Mouse (Mus musculus): ENCODE data around the gene Uba7. TPM values are rescaled to one million over a fixed set of nuclear protein-coding genes. Genes with fewer than 3 reads are reported as not detected.

Uba7 gene
- polyA plus RNA-seq, 1 experiment from 2014 or later: 5.6 TPM

DNA sequence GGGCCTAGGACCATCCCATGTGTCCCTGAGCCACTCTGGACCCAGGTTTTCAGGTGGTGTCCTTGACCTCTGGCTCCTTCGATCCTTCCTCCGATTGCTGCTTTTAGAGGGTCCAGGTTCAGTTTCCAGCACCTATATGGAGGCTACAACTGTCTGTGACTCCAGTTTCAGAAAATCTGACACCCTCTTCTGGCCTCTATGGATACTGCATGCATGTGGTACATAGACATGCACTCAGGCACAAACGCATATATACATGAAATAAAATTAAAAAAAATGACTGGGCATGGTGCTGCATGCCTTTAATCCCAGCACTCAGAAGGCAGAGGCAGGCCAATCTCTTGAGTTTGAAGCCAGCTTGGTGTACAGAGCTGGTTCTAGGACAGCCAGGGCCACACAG lies 52.6 kb downstream of the Uba7 start:
- WGBS: over 99% methylated on average over 3 of the region's 3 CpGs
- Histone ChIP-seq H3K4me2 (no peak overlapping the region), H3K4me3 (replicated peaks) (no peak overlapping the region), H3K27me3 (replicated peaks) (no peaks in the 10 kb centered on the region), H3K4me1 (no peaks in the 10 kb centered on the region), H3K9me3 (replicated peaks) (no peaks in the 10 kb centered on the region), H3K36me3 (peaks cover 48% of the 10 kb centered on the region), H3K9ac (replicated peaks) (no peak overlapping the region), H3K27ac (replicated peaks) (no peak overlapping the region)
- no peak for ATAC-seq (ENCODE audit: low FRiP score)

DNA sequence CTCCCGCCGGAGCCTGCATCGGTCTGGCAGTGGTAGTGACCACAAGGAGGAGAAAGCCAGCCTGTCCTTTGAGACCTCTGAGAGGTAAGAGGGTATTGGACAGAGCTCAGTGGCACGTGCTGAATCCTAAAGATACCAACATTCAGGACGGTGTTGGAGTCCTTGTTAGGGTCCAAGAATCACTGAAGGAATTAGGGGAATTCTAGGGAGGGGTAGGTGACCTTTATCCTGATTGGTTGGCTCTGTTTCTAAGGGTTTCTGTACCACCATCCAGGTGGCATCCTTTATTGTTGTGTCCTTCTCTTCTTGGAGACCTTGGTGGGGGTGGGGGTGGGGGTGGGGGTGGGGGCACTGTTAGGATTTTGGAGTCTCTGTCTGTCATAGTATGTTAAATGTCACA lies 56.8 kb downstream of the Uba7 start:
- Histone ChIP-seq H3K9me3 (replicated peaks) (no peaks in the 10 kb centered on the region), H3K36me3 (peaks cover 45% of the 10 kb centered on the region), H3K9ac (replicated peaks) (no peak overlapping the region), H3K4me3 (replicated peaks) (no peak overlapping the region), H3K4me1 (no peaks in the 10 kb centered on the region), H3K27me3 (replicated peaks) (no peaks in the 10 kb centered on the region), H3K4me2 (no peak overlapping the region), H3K27ac (replicated peaks) (no peak overlapping the region)
- WGBS: 90% methylated on average over 5 of the region's 5 CpGs
- no peak for ATAC-seq (ENCODE audit: low FRiP score)

Other genes starting within 250 kb of the Uba7 start
- 229 and 230 TPM in 2 replicates for gene Rbm5, start 204.5 kb upstream of the Uba7 start, polyA plus RNA-seq (2015; fragmentation: Nextera tagmentation; extraction: Ambion mirVana)
- 85.4 and 86.3 TPM in 2 replicates for gene Rbm6, start 102.3 kb upstream of the Uba7 start, polyA plus RNA-seq (2015; fragmentation: Nextera tagmentation; extraction: Ambion mirVana)
- 23.0 and 23.3 TPM in 2 replicates for gene Mon1a, start 87.4 kb upstream of the Uba7 start, polyA plus RNA-seq (2015; fragmentation: Nextera tagmentation; extraction: Ambion mirVana)
- gene Mst1r, start 68.6 kb upstream of the Uba7 start, polyA plus RNA-seq (2015; fragmentation: Nextera tagmentation; extraction: Ambion mirVana): 3.4 and 4.3 TPM in 2 replicates
- not detected in 2 replicates for gene Actl11, start 47.0 kb upstream of the Uba7 start, polyA plus RNA-seq (2015; fragmentation: Nextera tagmentation; extraction: Ambion mirVana)
- 43.3 and 49.1 TPM in 2 replicates for gene Camkv, start 39.8 kb upstream of the Uba7 start, polyA plus RNA-seq (2015; fragmentation: Nextera tagmentation; extraction: Ambion mirVana)
- gene Traip, start 25.4 kb upstream of the Uba7 start, polyA plus RNA-seq (2015; fragmentation: Nextera tagmentation; extraction: Ambion mirVana): 6.1 and 10.2 TPM in 2 replicates
- 1.2 and 3.1 TPM in 2 replicates for gene Gm20661, start 7.6 kb downstream of the Uba7 start, polyA plus RNA-seq (2015; fragmentation: Nextera tagmentation; extraction: Ambion mirVana)
- gene Inka1, start 10.4 kb downstream of the Uba7 start, polyA plus RNA-seq (2015; fragmentation: Nextera tagmentation; extraction: Ambion mirVana): 21.0 and 30.4 TPM in 2 replicates
- gene Cdhr4, start 17.0 kb downstream of the Uba7 start, polyA plus RNA-seq (2015; fragmentation: Nextera tagmentation; extraction: Ambion mirVana): 1.5 and 3.5 TPM in 2 replicates
- gene Gm20662, start 20.8 kb downstream of the Uba7 start, polyA plus RNA-seq (2015; fragmentation: Nextera tagmentation; extraction: Ambion mirVana): 0.59 and 1.1 TPM in 2 replicates
- gene Ip6k1, start 27.0 kb downstream of the Uba7 start, polyA plus RNA-seq (2015; fragmentation: Nextera tagmentation; extraction: Ambion mirVana): 88.6 and 99.1 TPM in 2 replicates
- 22.0 and 28.9 TPM in 2 replicates for gene Gmppb, start 73.7 kb downstream of the Uba7 start, polyA plus RNA-seq (2015; fragmentation: Nextera tagmentation; extraction: Ambion mirVana)
- gene Amigo3, start 77.7 kb downstream of the Uba7 start, polyA plus RNA-seq (2015; fragmentation: Nextera tagmentation; extraction: Ambion mirVana): 2.2 and 2.8 TPM in 2 replicates
- 0.50 TPM in 1 of 2 replicates, not detected in the other for gene Mst1, start 104.9 kb downstream of the Uba7 start, polyA plus RNA-seq (2015; fragmentation: Nextera tagmentation; extraction: Ambion mirVana)
- 44.3 and 51.6 TPM in 2 replicates for gene Rnf123, start 107.8 kb downstream of the Uba7 start, polyA plus RNA-seq (2015; fragmentation: Nextera tagmentation; extraction: Ambion mirVana)
- 52.3 and 53.5 TPM in 2 replicates for gene Apeh, start 119.1 kb downstream of the Uba7 start, polyA plus RNA-seq (2015; fragmentation: Nextera tagmentation; extraction: Ambion mirVana)
- gene Bsn, start 214.9 kb downstream of the Uba7 start, polyA plus RNA-seq (2015; fragmentation: Nextera tagmentation; extraction: Ambion mirVana): 8.8 and 9.7 TPM in 2 replicates